Mouse (Mus musculus) spleen, postnatal 14 days (tissue): ENCODE measurements around the gene Foxp2.

Experiments
- DNase-seq, 2 experiments: peaks; one replicate each; pipeline ENCODE4 v3.0.0; 2021 to 2022; ENCODE audit warnings: low spot score in 2 of 2

The Foxp2 gene

DNA sequence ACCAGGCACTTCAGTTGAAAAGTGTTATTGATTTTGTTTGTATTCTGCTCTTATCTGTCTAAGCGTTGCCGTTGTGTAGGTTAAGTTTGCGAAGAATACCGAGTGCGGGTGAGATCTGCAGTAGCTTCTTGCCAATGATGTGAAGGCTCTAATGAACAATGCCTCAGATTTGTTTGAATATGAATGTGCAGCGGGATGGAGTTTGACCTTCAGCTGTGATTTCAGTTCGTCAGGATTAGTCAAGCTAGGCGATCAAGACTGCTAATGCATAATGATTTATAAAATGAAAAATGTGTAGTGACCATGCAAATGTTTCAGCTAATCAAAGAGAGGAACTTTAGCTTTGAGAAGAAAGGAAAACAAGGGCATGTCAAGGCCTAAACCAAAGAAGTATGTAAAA, 469.1 kb downstream of the Foxp2 start:
- DNase-seq: no peak

DNA sequence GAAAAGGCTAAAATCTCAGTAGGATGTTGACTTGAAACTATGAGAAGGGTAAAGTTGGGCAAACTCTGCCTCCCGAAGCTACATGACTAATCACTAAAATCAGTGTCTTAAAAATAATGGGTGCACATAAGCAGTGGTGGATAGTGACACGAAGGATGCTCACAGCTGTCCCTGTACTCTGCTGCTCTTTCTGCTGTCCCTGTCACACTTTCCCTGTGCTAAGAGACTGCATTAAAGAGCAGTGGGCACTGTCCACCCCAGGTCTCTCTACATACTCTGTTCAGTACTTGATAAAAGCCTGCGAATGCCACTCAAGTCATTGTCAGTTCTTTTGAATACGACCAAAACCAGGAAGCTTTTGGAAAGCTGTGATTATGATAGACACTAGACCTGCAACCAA, 469.7 kb downstream of the Foxp2 start:
- no peak for DNase-seq

DNA sequence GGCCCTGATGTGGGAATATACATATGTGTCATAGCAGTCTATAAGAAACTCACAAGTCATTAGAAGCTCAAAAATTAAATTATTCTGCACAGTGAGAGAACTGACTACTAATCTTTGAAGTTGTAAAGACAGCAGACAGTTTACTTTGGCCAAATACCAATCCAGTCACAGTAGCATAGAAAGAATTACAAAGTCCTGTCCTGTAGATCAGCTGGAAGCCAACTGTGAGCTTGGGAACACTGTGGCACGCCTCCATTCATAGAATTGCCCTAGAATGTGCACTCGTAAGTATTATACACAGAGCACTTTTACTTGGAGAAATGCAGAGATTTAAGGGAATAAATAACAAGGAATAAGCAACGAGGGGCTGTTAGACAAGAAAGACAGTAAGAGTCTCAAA, 472.5 kb downstream of the Foxp2 start:
- DNase-seq: no peak

DNA sequence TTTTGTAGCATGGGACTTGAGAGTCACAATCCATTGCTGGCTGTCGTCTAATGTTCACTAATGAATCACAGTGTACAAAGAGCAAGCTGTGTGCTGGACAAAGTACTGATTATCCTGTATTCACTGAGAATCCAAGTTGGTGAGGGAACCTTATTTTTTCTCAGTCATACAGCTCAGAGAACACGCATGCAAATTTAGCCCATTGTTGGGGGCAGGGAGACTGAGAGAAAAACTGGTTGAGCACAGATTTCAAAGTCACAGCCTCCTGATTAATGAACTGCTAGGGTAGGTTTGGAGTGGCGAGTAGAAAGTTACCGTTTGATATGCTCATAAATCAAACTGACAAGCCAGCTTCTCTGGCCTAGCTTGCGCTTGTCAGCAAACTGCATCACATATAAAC, 477.1 kb downstream of the Foxp2 start:
- DNase-seq: no peak

DNA sequence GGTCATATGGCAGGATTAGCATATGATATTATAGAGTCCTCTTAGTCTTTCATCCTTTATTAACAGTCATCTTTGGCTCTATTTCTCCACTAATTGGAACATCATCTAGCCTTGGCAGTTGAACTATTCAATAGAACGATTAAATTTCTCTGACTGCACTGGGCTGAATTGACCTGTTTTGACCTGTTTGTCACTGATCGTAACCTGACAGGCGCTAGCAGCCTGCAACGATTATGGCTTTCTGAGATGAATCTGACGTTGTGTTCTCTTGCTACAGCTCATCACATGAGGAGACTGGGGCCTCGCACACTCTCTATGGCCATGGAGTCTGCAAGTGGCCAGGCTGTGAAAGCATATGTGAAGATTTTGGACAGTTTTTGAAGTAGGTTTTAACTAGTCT, 495.3 kb downstream of the Foxp2 start:
- no peak for DNase-seq

DNA sequence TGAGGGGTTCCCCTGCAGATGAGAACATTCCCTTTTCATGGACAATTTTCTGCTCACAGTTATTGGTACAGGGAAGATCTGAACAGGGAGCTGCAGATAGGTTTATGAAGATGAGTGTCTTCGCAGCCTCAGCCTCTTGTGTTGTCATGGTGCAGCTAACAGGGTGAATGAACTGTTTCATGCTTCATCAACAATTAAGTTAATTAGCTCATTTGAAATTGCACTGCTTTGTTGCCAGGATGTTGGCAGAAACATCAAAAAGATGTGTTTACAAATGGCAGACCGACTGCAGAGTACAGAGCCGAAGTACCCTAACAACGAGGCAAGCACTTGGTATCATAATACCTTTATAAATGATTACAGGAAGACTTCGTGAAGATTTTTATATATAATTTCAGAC, 496.3 kb downstream of the Foxp2 start:
- no peak for DNase-seq

DNA sequence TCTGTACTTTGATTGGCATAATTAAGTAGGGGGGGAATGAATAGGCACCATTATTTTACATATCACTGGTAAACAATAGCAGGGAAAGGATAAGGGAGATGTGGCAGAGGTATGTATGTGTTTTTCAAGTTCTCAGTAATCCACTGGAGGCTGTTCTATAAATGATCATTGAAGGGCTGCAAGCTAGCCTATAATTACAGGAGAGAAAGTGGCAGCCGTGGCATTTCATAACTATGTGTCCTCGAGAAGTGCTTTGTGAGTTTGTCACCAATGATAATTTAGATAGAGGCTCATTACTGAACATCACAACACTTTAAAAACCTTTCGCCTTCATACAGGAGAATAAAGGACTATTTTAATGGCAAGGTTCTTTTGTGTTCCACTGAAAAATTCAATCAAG, 500.0 kb downstream of the Foxp2 start:
- no peak for DNase-seq

DNA sequence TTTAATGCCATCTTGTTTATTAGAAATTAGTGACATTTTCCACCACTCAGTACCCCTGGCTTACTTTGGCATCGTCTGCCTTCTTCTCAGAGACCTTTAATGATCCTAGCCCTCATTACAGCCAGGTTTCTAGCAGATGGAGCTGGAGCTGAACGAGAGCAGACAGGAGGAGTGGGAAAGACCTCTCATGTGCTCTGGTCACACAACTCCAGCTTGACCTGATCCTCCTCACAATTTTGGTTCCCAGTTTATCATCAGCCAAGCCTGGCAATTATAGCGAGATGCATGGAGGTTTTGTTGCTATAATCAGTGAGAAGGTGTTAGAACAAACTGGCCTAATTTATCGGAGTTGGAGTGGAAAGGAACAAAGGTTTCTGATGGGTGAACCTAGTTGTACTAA, 500.9 kb downstream of the Foxp2 start:
- DNase-seq: no peak

DNA sequence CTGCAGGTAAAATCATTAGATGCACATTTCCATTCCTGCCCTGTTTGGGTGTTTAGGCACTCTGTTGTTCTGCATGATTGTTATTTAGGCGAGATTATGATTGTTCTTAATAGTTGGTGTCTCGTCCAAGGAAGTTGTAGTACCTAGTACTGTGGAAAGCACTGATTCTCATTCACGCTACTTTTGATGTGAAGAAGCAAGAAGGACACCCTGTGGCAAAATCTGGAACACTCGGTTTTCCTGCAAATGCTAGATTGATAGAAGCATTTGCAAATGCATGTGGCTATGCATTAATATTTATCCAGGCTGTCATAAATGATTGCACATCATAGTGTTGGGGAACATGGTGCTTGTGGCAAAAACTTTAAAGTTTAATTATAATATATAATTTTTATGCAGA, 514.0 kb downstream of the Foxp2 start:
- no peak for DNase-seq

DNA sequence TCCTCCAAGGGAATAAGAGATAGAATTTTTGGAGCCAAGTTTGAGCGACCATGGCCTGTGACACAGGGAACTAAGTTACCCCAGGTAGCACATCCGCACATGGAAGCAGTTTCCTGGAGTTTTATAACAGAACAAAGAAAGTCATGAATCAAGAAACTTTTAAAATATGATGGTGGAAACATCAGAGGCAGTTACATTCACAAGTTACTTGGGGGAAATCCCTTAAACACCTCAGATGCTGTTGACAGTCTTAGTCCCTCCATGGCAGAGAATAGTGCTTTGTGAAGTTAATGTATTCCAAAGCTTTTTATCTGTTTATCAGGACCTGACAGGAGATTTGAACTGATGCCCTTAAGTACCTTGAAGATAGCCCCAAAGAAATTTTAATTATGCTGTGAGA, 558.6 kb downstream of the Foxp2 start:
- DNase-seq: no peak

DNA sequence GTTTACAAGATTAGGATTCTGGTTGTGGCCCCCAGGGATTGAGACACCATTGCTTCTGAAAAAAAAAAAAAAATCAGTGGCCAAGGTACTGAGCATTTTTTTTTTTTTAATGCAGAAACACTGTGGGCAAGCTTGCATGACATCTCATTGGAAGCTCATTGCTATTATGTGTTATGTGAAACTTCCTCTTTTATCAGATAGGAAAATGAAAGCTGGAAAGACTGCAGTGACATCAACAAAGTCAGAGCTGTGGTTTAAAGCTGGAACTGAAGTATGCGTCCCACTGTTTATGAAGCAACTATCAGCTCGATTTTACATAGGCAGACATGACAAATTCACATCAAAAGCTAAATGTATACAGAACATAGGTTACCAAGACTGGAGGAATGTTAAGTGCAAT, 562.2 kb downstream of the Foxp2 start:
- no peak for DNase-seq

DNA sequence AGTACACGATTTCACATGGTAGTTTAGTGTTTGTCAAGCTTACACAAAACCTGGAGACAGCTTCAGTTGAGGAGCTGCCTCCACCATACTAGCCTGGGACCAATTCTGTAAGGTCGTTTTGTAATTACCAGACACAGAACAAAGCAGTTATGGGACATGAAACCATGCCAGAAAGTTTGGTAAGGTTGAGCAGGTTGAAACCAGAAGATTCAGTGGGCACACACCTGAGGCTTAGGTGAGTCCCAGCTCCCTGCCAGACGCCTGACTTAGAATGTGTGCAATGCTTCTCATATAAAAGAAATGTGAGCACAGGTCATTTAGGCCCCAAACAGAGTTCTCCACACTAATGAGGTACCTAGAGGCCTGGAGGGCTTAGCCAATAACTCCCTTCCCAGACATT, 564.3 kb downstream of the Foxp2 start:
- no peak for DNase-seq

DNA sequence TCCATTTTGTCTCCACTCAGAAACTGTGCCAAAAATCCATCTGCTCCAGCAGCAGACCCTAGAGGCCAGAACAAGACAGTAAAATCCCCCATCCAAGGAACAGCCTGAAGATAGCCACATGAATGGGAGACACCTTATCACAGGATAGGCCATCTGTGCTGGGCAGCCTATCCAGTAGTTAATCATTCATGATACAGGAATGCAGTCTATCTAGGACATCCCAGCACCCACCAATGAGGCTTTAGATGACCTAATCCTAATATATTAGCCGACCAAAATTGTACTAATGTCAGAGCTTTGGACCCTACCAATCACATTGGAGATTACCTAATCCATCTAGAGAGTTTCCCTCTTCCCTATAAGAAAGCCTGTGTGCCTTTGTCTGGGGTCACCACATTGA, 565.5 kb downstream of the Foxp2 start:
- no peak for DNase-seq

DNA sequence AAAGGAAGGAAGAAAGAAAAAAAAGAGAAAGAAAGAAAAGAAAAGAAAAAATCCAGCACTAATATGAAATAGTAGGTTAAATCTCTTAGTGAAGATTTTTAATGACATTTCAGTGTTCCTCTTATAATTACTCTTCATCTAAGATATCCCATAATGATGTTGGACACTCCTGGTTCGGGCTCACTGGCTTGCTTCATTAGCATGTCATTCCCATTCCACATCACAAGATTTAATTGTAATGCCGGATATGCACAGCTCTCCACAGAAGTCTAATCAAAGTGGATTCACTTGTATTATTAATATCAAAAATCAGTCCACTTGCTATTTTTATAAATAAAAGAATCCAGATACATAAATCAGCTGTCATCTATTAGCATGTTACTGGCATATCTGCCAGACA, 585.8 kb downstream of the Foxp2 start:
- no peak for DNase-seq
